Mouse (Mus musculus) lung, adult 2 months (tissue): ENCODE measurements at regions not wholly inside any gene's neighbourhood (a gene's known extent, or its start where the extent isn't known, plus 50 kb on each side); places are given as distances from the start of the nearest gene placed in this dataset.

Experiments used
- DNase-seq: peaks from one replicate; pipeline ENCODE4 v3.0.0; 2022
- H3K4me1 ChIP-seq: fragments of 200-500 bp; 2 replicates; pipeline ENCODE4 v1.6.1; 2011; ENCODE audit warnings: low read length; ENCODE audit not compliant: control insufficient read depth, insufficient read depth
- H3K4me3 ChIP-seq: fragments of 200-500 bp; replicated peaks from 2 replicates; pipeline ENCODE3; 2011; ENCODE audit warnings: low read depth, mild to moderate bottlenecking, control low read depth, low read length; ENCODE audit errors: extremely low read depth
- CTCF ChIP-seq: fragments of 200-500 bp; IDR thresholded peaks from 2 replicates; pipeline ENCODE4 v1.5.1; 2011; ENCODE audit warnings: mild to moderate bottlenecking, low read length, control low read depth; ENCODE audit not compliant: insufficient read depth
- POLR2A ChIP-seq: fragments of 200-500 bp; IDR thresholded peaks from 2 replicates; pipeline ENCODE4 v1.6.1; 2011; ENCODE audit warnings: low read depth, mild to moderate bottlenecking, control low read depth, low read length, borderline replicate concordance; ENCODE audit errors: extremely low read depth
- WGBS: fragments of 180-500 bp; shearing (Covaris S2); methylation state at CpG from one replicate; pipeline ENCODE4 v1.1.7; 2018; 5-methylcytosine and 5-hydroxymethylcytosine counted together

DNA sequence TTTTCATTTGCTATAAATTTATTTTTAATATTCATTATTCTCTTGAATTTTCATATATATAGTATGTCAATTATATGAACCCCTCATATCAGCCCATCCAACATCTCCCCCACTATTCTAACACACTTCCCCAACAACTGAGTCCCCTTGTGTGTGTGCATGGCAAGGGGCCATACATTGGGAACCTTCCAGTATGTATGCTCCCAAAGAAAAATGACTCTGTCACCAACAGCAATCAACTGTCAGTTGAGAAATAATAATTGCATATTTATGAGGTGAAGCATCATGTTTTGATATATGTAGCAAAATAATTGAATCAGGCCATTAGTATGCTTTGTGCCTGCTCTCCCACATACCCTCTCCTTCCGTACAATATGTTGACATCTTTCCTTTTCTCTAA lies 474.7 kb downstream of the Pdcd6ip start:
- no peak for DNase-seq

DNA sequence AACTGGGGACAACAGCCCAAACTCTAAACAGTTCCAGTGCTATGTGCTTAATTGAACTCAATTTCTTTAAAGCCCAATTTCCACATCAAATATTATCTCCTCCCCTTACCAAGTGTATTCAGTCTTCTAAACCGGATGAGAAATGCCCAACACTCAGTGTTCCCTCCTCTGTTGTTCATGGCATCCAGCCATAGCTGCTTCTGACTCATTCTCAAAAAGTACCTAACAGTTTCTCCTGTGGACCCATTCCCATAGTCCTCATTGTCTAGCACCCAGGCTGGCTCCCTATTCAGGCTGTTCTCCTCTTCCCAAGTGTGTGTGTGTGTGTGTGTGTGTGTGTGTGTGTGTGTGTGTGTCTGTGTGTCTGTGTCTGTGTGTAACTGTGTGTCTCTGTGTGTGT lies 478.7 kb downstream of the Pdcd6ip start:
- H3K4me3 ChIP-seq = no peak overlapping the region
- WGBS = 69% methylated on average over 1 of the region's 1 CpGs
- no peaks in the 10 kb centered on the region for H3K4me1 ChIP-seq
- no peak for DNase-seq
- no peak for TF ChIP-seq CTCF
- no peak for TF ChIP-seq POLR2A

More for the DNA sequence above, 474.7 kb downstream of the Pdcd6ip start:
- WGBS = 75% methylated on average over 1 of the region's 1 CpGs
- TF ChIP-seq CTCF (no peak), POLR2A (no peak)
- no peak overlapping the region for H3K4me3 ChIP-seq
- no peaks in the 10 kb centered on the region for H3K4me1 ChIP-seq

DNA sequence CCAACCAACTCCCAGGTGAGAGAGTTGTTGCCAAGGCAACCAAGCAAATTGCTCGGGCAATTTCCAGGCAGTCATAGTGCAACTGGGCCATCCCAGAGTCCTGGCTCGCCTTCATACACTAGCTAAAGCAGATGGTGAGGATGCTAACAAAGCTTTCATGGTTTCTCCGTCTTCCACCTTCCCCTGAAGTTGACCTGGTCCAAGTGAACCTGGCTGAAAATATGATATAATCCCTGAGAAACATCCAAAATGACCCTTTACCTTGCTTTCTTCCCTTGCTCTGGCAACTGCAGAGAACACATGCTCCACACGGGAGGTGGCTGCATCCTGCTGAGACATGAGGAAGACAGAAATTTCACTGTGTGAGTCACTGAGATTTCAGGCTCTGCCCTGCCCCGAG lies 494.1 kb downstream of the Pdcd6ip start:
- 62% methylated on average over 5 of the region's 5 CpGs for WGBS
- Histone ChIP-seq H3K4me1 (no peaks in the 10 kb centered on the region), H3K4me3 (no peak overlapping the region)
- no peak for TF ChIP-seq POLR2A
- TF ChIP-seq CTCF = no peak
- no peak for DNase-seq

DNA sequence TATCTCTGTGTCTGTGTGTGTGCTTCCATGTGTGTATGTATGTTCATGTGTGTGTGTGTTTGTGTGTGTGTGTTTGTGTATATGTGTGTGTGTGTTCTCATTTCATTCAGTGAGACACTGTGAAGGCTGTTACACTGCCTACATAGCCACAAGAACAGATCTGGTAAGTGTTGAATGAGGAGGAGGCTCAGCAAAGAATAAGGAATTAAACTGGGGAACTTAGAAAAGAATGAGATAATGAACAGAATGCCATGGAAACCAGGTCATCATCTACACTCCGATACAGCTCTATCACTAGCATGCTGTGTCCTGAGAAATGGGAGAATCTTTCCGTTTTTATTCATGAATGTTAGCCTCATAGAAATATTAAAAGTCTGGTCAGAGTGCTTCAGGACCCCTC lies 495.7 kb downstream of the Pdcd6ip start:
- 76% methylated on average over 2 of the region's 2 CpGs for WGBS
- TF ChIP-seq POLR2A (no peak), CTCF (no peak)
- Histone ChIP-seq H3K4me1 (no peaks in the 10 kb centered on the region), H3K4me3 (no peak overlapping the region)
- DNase-seq = no peak

DNA sequence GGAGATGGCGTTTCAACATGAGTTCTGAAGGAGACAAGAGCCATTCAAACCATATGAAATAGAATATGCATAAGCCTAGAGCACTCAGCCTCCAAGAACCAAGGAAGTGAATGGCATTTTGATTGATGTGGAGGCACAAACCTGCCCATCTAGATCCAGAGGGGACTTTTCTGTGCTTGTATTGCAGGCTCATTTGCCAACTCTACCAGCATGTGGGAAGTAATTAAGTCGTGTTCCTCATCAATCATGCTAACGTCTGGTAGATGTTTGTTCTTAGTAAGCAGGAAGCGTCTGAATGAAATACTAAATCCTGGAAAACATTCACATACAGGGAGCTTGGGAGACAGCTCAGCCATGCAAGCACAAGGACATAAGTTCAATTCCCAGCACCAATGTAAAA lies 499.9 kb downstream of the Pdcd6ip start:
- Histone ChIP-seq H3K4me3 (no peak overlapping the region), H3K4me1 (no peaks in the 10 kb centered on the region)
- DNase-seq = no peak
- TF ChIP-seq POLR2A (no peak), CTCF (no peak)
- WGBS = 40% methylated on average over 4 of the region's 4 CpGs

DNA sequence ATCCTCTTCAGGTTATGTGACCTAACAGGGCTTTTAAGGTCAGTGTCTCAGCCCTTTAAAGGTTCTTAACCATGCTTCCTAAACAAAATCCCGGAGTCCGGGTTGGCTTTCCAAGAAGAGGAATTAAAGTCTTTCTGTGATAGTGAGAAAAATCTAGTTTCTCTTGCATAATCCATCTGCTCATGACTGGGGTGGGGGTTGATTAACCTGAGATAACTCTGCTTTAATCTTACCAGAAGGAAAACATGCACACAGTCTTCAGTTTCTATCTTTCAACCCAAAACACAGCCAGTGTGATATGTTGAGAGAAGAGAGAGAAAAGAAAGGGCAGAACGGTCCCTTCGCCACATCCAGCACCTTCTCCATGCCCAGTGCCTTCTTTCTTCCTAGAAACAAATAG lies 508.8 kb downstream of the Pdcd6ip start:
- TF ChIP-seq CTCF (no peak), POLR2A (no peak)
- WGBS = 80% methylated on average over 4 of the region's 4 CpGs

DNA sequence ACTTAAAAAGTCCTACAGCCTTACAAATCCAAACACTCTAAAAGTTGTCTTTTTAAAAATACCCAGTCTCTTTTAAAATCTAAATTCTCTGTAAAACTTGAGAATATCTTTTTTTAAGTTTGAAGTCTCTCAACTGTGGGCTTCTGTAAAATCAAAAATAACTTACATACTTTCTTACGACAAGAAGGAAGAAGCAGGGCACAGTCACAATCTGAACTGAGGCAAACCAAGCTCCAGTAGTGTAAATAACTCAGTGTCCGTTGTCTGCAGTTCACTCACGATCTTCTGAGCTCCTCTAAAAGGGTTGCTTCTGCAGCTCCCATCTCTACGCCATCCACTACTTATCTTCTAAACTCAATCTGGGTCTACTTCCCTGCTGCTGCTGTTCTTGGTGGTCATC lies 512.5 kb downstream of the Pdcd6ip start:
- 69% methylated on average over 4 of the region's 4 CpGs for WGBS

More for the DNA sequence above, 508.8 kb downstream of the Pdcd6ip start:
- Histone ChIP-seq H3K4me3 (no peak overlapping the region), H3K4me1 (no peaks in the 10 kb centered on the region)
- DNase-seq = no peak

DNA sequence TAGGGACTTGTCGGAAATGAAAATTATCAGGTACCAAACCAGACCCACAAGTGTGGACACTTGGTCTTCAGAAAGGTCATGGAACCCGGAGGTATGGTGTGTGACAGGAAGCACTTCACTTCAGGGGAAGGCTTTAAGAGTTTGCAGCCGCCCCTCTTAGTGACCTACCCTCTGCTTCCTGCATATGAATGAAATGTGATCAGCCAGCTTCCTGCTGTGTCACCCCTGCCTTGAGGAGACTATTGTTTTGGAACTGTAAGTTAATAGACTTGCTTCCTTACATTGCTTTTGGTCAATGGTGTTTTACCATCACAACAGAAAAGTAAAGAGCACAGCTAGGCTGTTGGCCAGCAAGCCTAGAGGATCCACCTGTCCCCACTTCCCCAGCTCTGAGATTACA lies 515.3 kb downstream of the Pdcd6ip start:
- Histone ChIP-seq H3K4me3 (no peak overlapping the region), H3K4me1 (no peaks in the 10 kb centered on the region)
- WGBS = 31% methylated on average over 3 of the region's 3 CpGs
- TF ChIP-seq CTCF (no peak), POLR2A (no peak)
- DNase-seq = no peak

More for the DNA sequence above, 512.5 kb downstream of the Pdcd6ip start:
- Histone ChIP-seq H3K4me1 (no peaks in the 10 kb centered on the region), H3K4me3 (no peak overlapping the region)
- DNase-seq = no peak
- no peak for TF ChIP-seq POLR2A
- TF ChIP-seq CTCF = no peak

DNA sequence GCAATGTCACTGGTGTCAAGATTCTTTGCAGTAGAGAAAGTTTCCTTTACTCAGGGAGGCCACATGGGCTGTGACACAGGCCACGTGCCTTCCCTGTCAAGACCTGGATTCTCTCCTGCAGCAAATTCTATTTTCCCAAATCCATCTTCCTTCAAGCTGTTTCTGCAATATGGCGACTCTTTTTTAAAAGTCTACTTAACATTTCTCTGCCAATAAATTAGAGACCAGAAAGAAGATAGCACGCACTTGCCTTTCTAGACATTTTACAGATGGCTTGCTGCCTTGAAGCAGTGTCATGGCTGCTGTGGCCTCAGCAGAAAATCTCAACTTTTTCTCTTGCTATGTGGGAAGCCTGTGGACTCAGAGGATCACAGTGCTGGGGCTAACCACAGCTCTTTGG lies 516.9 kb downstream of the Pdcd6ip start:
- Histone ChIP-seq H3K4me1 (no peaks in the 10 kb centered on the region), H3K4me3 (no peak overlapping the region)
- TF ChIP-seq CTCF (no peak), POLR2A (no peak)
- no peak for DNase-seq
- WGBS = 69% methylated on average over 3 of the region's 3 CpGs

DNA sequence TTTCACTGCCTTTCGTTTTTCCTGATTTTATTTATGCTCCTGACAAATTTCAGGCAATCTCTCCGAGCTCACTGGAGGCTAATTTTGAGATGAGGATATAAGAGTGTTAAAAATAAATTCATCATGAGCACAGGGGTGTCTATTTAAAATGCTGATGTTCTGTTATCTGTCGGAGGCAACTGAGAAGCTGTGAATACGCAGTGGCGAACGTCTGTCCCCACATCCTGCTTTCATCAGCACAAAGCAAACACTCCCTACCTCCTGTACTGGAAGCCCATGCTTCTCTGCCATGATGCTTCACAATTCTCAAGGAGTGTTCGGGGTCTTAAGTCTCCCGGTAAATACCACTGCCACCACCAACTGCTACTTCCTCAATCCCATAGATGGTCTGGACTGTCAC lies 526.9 kb downstream of the Pdcd6ip start:
- TF ChIP-seq CTCF (no peak), POLR2A (no peak)
- no peaks in the 10 kb centered on the region for H3K4me1 ChIP-seq
- H3K4me3 ChIP-seq = no peak overlapping the region
- 66% methylated on average over 8 of the region's 8 CpGs for WGBS
- DNase-seq = no peak

DNA sequence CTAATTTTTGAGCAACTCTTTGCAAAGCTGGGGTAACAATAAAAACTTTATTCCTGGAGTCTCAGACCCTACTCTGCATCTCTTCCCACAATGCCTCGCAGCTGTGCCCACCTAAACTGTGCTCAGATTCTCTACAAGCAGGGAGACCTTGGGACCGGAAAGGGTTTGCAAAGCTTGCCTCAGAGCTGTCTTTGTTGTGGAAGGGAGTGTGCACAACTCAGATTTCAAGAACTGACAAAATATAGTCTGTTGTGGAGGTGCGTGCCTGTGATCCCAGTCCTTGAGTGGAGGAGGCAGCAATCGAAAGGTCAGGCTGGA lies 530.2 kb downstream of the Pdcd6ip start:
- no peak for DNase-seq
- WGBS = 84% methylated on average over 4 of the region's 4 CpGs
- TF ChIP-seq POLR2A = no peak
- no peak for TF ChIP-seq CTCF

More for the DNA sequence above, 530.2 kb downstream of the Pdcd6ip start:
- H3K4me1 ChIP-seq = no peaks in the 10 kb centered on the region
- H3K4me3 ChIP-seq = no peak overlapping the region
